Mouse (Mus musculus) embryonic facial prominence, embryonic 11.5 days (tissue): ENCODE data around the gene Babam1. TPM values are rescaled to one million over a fixed set of nuclear protein-coding genes. Genes with fewer than 3 reads are reported as not detected.
A peak's percentile ranks its signal among the peaks of the same experiment; 100 is the strongest.

Experiments used
- ATAC-seq: fragments of 200-750 bp; cut with Nextera tagmentation; replicated peaks from 2 replicates; pipeline ENCODE4 v1.8.0; 2017; ENCODE audit warnings: low read depth; ENCODE audit not compliant: insufficient number of reproducible peaks, low FRiP score, low TSS enrichment
- DNase-seq: peaks from one replicate; pipeline ENCODE4 v3.0.0-alpha.2; 2015; ENCODE audit warnings: low spot score
- H3K27ac ChIP-seq: fragments of 300-500 bp; sonication (generic); replicated peaks from 2 replicates; pipeline ENCODE4 v1.5.1; 2014; ENCODE audit warnings: mild to moderate bottlenecking, low read depth, low read length, control low read depth
- H3K27me3 ChIP-seq: fragments of 300-500 bp; sonication (generic); 2 replicates; pipeline ENCODE4 v1.6.1; 2014; ENCODE audit warnings: mild to moderate bottlenecking, low read length, moderate library complexity, mixed read lengths; ENCODE audit not compliant: control insufficient read depth, insufficient read depth
- H3K36me3 ChIP-seq: fragments of 300-500 bp; sonication (generic); replicated peaks from 2 replicates; pipeline ENCODE4 v1.6.1; 2014; ENCODE audit warnings: low read depth, mild to moderate bottlenecking, low read length, moderate library complexity, mixed read lengths; ENCODE audit not compliant: control insufficient read depth, insufficient read depth
- H3K4me1 ChIP-seq: fragments of 300-500 bp; sonication (generic); 2 replicates; pipeline ENCODE4 v1.6.1; 2014; ENCODE audit warnings: low read length, mixed read lengths; ENCODE audit not compliant: control insufficient read depth, insufficient read depth
- H3K4me2 ChIP-seq: fragments of 300-500 bp; sonication (generic); 2 replicates; pipeline ENCODE4 v1.6.1; 2014; ENCODE audit warnings: low read depth, mild to moderate bottlenecking, control low read depth, low read length, moderate library complexity
- H3K4me3 ChIP-seq: fragments of 300-500 bp; sonication (generic); 2 replicates; pipeline ENCODE4 v1.5.1; 2014; ENCODE audit warnings: low read depth, low read length, control low read depth
- H3K9ac ChIP-seq: fragments of 300-500 bp; sonication (generic); replicated peaks from 2 replicates; pipeline ENCODE4 v1.6.1; 2014; ENCODE audit warnings: mild to moderate bottlenecking, control low read depth, low read length
- H3K9me3 ChIP-seq: fragments of 300-500 bp; sonication (generic); replicated peaks from 2 replicates; pipeline ENCODE4 v1.6.1; 2016; ENCODE audit warnings: mild to moderate bottlenecking, low read length, inconsistent platforms, mixed read lengths; ENCODE audit not compliant: control insufficient read depth
- WGBS: fragments of 180-500 bp; shearing (Covaris S2); extraction: QIAGEN DNeasy Blood & Tissue Kit; methylation state at CpG from one replicate; pipeline ENCODE4 v1.1.7; 2014; 5-methylcytosine and 5-hydroxymethylcytosine counted together
- polyA plus RNA-seq: library from polyadenylated mRNA; unstranded; fragments of >200 nt; fragmentation: Nextera tagmentation; extraction: Ambion mirVana; gene quantifications from 2 replicates; pipeline ENCODE4 v1.2.1, GENCODE M21; 2014

Gene Babam1
- polyA plus RNA-seq, 1 experiment from 2014 or later: 93.6 TPM

- H3K4me2 ChIP-seq: no peak overlapping the region
- H3K9me3 ChIP-seq: no peaks in the 10 kb centered on the region
- no peak for ATAC-seq
- no peaks in the 10 kb centered on the region for H3K27me3 ChIP-seq
- DNase-seq: no peak
- H3K4me1 ChIP-seq: peaks cover 8% of the 10 kb centered on the region
- no peak overlapping the region for H3K4me3 ChIP-seq
- no peaks in the 10 kb centered on the region for H3K36me3 ChIP-seq
- peak overlapping the region; percentile 56; the same call in 1 of the 2 replicates for H3K27ac ChIP-seq
- 10% methylated on average over 12 of the region's 12 CpGs for WGBS
- H3K9ac ChIP-seq: peak overlapping the region; percentile 18
Measured at GRCm38 (mm10) chr8:71383396-71383795, 13.3 kb upstream of the Babam1 start.

GRCm38 (mm10) chr8:71383860-71384259, 12.8 kb upstream of the Babam1 start:
- no peak for ATAC-seq
- WGBS: 34% methylated on average over 3 of the region's 3 CpGs
- H3K27ac ChIP-seq: peak overlapping the region; percentile 56; the same call in 1 of the 2 replicates
- no peaks in the 10 kb centered on the region for H3K36me3 ChIP-seq
- peaks cover 8% of the 10 kb centered on the region for H3K4me1 ChIP-seq
- no peak overlapping the region for H3K4me3 ChIP-seq
- H3K9ac ChIP-seq: no peak overlapping the region; the same call in 1 of the 2 replicates
- no peak overlapping the region for H3K4me2 ChIP-seq
- DNase-seq: no peak
- H3K9me3 ChIP-seq: no peaks in the 10 kb centered on the region
- H3K27me3 ChIP-seq: no peaks in the 10 kb centered on the region

DNA sequence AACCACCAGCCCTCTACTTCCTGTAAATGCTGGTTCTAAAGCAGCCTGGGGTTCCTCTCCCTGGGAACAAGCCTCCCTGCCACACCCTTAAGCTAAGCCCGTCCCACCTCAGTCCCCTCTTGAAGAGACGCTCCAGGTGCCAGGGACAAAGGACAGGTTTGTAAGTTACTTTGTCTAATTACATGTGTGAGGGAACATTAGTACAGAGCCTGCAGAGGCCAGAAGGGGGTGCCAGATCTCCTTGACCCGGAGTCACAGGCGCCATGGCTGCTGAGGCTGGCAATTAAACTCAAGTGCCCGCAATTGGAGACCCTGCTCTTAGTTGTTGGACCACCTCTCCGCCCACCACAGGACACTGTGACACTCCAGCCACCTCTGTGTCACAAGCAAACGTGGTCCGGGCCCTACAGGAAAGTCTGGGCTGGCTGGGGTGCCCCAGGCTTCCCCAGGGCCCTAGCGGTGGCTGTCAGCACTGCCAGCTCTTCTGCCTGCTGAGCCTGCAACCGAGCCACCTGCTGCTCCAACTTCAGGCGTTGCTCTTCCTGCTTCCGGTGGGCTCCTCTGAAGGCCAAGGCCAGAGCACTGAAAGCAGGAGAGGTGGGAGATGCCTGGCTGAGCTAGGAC, 11.3 kb upstream of the Babam1 start:
- no peak for ATAC-seq
- no peak overlapping the region for H3K4me2 ChIP-seq
- H3K36me3 ChIP-seq: no peaks in the 10 kb centered on the region
- H3K27ac ChIP-seq: no peak overlapping the region
- H3K27me3 ChIP-seq: no peaks in the 10 kb centered on the region
- WGBS: 73% methylated on average over 12 of the region's 12 CpGs
- no peak for DNase-seq
- H3K4me3 ChIP-seq: no peak overlapping the region
- no peak overlapping the region for H3K9ac ChIP-seq
- peaks cover 4% of the 10 kb centered on the region for H3K4me1 ChIP-seq
- H3K9me3 ChIP-seq: no peaks in the 10 kb centered on the region

GRCm38 (mm10) chr8:71388267-71388666, 8.4 kb upstream of the Babam1 start:
- no peak for DNase-seq
- Histone ChIP-seq H3K36me3 (no peaks in the 10 kb centered on the region), H3K4me1 (peaks cover 2% of the 10 kb centered on the region), H3K4me3 (no peak overlapping the region), H3K9me3 (no peaks in the 10 kb centered on the region), H3K4me2 (no peak overlapping the region), H3K27ac (no peak overlapping the region), H3K27me3 (no peaks in the 10 kb centered on the region), H3K9ac (no peak overlapping the region)
- WGBS: 77% methylated on average over 1 of the region's 1 CpGs
- ATAC-seq: no peak

DNA sequence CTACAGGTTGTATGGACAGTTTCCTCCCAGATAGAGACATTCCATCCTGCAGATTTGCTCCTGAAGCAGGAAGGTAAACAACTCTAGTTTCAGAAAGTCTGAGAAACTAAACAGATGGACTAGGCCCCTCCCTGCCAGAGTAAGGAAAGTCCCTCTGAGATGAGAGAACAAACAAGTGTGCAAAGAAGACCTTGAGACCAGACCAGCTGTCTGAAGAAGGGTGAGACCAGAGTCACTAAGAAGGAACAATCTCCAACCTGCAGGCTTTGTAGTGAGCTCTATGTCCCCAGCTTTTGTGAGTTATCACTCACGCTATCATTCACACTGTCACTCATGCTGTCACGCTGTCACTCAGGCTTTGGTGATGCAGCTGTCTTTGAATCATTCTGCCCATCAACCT, 5.0 kb upstream of the Babam1 start:
- WGBS: 86% methylated on average over 2 of the region's 2 CpGs
- Histone ChIP-seq H3K4me3 (no peak overlapping the region), H3K27ac (no peak overlapping the region), H3K9ac (no peak overlapping the region), H3K9me3 (no peaks in the 10 kb centered on the region), H3K4me1 (no peaks in the 10 kb centered on the region), H3K27me3 (no peaks in the 10 kb centered on the region), H3K4me2 (no peak overlapping the region), H3K36me3 (no peaks in the 10 kb centered on the region)
- ATAC-seq (no peak), DNase-seq (no peak)

DNA sequence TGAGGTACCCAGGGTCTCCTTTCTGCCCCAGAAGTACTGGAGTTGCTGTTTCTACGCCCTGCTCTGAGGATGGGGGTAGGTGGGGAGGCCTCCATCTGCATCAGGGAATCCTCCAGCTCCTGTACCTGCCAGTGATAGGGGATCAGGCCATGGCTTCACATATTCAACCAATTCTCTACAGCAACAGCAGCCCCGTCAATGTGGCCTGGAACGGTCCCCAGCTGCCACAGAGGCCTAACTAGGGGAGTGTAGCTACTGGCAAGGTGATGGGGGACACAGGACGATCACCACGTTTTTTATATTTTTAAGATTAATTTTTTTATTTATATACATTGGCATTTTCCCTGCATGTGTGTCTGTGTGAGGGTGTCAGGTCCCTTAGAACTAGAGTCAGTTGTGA, 4.3 kb upstream of the Babam1 start:
- H3K27ac ChIP-seq: no peak overlapping the region
- no peaks in the 10 kb centered on the region for H3K36me3 ChIP-seq
- H3K9me3 ChIP-seq: no peaks in the 10 kb centered on the region
- no peak overlapping the region for H3K4me3 ChIP-seq
- H3K9ac ChIP-seq: no peak overlapping the region
- WGBS: 72% methylated on average over 5 of the region's 5 CpGs
- DNase-seq (no peak), ATAC-seq (no peak)
- no peaks in the 10 kb centered on the region for H3K4me1 ChIP-seq
- H3K27me3 ChIP-seq: no peaks in the 10 kb centered on the region
- H3K4me2 ChIP-seq: no peak overlapping the region

- Histone ChIP-seq H3K27me3 (no peaks in the 10 kb centered on the region), H3K4me3 (no peak overlapping the region), H3K9ac (no peak overlapping the region), H3K4me1 (no peaks in the 10 kb centered on the region), H3K27ac (no peak overlapping the region), H3K36me3 (no peaks in the 10 kb centered on the region), H3K4me2 (no peak overlapping the region), H3K9me3 (no peaks in the 10 kb centered on the region)
- WGBS: 7% methylated on average over 3 of the region's 3 CpGs
- DNase-seq: peak; percentile 71
- ATAC-seq: no peak
Measured at GRCm38 (mm10) chr8:71392871-71393270, 3.8 kb upstream of the Babam1 start.

DNA sequence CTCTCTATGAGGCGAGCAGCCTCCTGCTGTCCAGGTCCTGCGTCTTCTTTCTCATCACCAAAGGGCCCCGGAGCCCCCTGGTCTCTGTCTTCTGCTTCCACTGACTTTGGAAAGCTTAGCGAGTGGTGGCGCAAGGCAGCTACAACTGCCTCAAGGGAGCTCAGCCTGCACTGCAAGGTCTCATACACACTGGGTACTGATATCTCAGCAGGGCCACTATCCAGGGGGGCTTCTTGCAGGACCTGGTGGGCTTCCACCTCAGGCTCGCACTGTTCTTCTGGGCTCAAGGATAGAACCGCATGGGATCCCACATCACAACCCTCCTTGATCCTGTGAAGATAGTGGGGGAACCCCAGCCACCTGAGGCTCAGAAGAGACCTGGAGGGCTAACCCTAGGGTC, 2.2 kb upstream of the Babam1 start:
- DNase-seq (no peak), ATAC-seq (no peak)
- H3K4me2 ChIP-seq: no peak overlapping the region
- H3K9me3 ChIP-seq: no peaks in the 10 kb centered on the region
- H3K4me3 ChIP-seq: no peak overlapping the region
- no peaks in the 10 kb centered on the region; the same call in 1 of the 2 replicates for H3K36me3 ChIP-seq
- no peak overlapping the region for H3K27ac ChIP-seq
- H3K9ac ChIP-seq: no peak overlapping the region
- 80% methylated on average over 7 of the region's 7 CpGs for WGBS
- H3K27me3 ChIP-seq: no peaks in the 10 kb centered on the region
- no peaks in the 10 kb centered on the region for H3K4me1 ChIP-seq
